Mouse (Mus musculus) embryonic facial prominence, embryonic 11.5 days (tissue): ENCODE data around the gene Pogk. TPM values are rescaled to one million over a fixed set of nuclear protein-coding genes. Genes with fewer than 3 reads are reported as not detected.

Source experiments
- polyA plus RNA-seq: library from polyadenylated mRNA; unstranded; fragments of >200 nt; fragmentation: Nextera tagmentation; extraction: Ambion mirVana; gene quantifications from 2 replicates; pipeline ENCODE4 v1.2.1, GENCODE M21; 2014

Pogk gene
- polyA plus RNA-seq, 1 experiment from 2014 or later, result 28.1 TPM

Other genes starting within 250 kb of the Pogk start
- gene Mael, start 171.1 kb downstream of the Pogk start, polyA plus RNA-seq, result not detected in 2 replicates
- gene Ildr2, start 155.7 kb downstream of the Pogk start, polyA plus RNA-seq, result 1.5 and 1.6 TPM in 2 replicates
- 76.4 and 81.0 TPM in 2 replicates for gene Tada1, start 30.8 kb downstream of the Pogk start, polyA plus RNA-seq
- gene Gm4846, start 87.7 kb upstream of the Pogk start, polyA plus RNA-seq, result not detected in 2 replicates
- gene Gm4847, start 237.8 kb upstream of the Pogk start, polyA plus RNA-seq, result not detected in 2 replicates